Mouse (Mus musculus): ENCODE measurements around the gene Jund. TPM values are rescaled to one million over a fixed set of nuclear protein-coding genes. Genes with fewer than 3 reads are reported as not detected.
A peak's percentile ranks its signal among the peaks of the same experiment; 100 is the strongest.

The Jund gene
- 100 to 1,000 TPM; 149 to 190 (median 160) TPM for total RNA-seq (2022)

DNA sequence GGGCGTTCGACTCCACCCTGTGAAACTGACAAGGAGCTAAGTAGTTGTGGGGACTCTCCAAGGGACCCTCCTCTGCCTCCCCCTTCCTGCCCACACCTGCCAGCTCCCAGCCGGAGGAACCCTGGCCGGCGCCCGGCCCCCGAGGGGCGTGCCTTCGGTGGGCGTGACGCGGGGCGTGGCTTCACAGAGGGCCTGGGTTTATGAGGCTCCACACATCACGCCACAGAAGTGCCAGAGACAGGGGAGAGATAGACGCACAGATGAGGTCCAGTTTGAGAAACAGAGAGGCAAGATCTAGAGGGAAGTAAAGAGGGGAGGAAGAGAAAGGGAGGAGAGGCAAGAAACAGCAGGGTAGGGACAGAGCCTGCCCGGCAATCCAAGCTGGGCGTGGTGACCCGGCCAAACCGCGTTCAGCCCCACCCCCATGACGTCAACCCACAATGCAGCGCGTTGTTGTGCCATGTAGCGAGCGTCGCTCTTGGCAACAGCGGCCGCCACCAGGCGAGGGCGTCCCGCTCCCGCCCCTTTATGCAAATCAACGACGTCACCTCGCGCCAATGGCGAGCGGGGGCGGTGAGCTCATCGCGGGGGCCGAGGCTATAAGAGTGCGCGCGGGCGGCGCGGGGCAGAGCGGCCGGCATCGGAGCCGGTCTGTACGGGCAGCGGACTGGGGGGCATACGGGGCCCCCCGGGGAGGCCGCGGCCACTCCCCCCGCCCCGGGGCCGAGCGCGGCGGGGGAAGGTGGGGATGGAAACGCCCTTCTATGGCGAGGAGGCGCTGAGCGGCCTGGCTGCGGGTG lies at the start of gene Jund:
Gene Jund (plus strand): TSS at position 640 of the 800 bp plus-strand sequence.
- DNase-seq (ENCODE audit: low spot score in 2 of 2): peak; percentile 97 to 99

DNA sequence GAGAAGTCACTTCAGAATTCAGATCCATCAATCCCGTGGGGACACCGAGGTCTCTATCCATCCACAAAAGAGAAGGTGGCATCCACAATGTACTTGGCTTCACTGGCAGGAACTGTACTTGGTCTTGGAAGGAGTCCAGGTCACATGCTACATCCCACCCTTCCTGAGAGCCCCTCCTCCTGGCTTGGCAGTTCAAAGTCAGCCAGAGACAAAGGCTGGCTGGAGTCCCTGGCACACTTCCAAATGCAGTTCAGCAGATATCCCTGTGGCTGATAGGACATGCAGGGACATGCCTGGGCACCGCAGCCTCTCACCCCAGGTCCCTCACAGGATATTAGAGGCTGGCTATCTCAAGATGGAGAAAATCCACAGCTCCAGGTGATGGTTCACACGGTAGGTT lies 49.4 kb upstream of the Jund start:
- DNase-seq (ENCODE audit: low spot score in 2 of 2): no peak

DNA sequence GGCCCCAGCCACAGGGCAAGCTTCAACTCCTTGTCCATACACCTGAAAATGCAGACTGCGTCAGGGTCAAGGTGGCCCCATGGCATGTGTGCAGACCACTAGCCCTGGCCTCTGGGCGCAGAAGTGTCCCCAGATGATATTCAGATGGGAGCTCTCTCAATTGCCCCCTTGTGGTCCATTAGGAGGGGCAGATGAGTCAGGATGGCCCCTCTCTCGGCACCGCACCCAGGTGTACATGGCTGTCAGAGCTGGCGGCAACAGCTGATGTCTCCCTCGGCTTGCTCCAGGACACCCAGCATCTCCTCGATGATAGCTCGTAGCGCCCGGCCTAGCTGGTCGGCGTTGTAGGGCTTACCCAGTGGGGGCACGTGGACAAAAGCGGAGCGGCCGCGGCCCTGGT lies 48.4 kb upstream of the Jund start:
- DNase-seq (ENCODE audit: low spot score in 2 of 2): no peak

DNA sequence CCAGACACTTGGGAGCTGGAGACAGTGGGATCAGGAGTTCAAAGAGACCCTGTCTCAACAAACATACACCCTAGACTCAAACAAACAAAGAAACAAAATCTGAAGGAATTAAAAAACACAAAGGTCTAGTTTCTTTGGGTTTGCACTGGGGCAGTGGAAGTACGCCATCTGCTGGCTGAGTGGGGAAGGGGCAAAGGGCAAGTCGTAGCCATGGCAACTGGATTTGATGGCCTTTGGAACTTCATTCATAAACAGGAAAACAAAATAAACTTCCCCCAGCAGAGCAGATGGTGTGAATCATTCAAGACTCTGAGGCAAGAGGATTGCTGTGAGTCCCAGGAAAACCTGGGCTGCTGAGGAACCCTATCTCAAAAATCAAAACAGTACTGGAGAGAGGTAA lies 45.5 kb upstream of the Jund start:
- DNase-seq (ENCODE audit: low spot score in 2 of 2): no peak

- DNase-seq (ENCODE audit: low spot score in 2 of 2): no peak
Measured at GRCm38 (mm10) chr8:70654121-70654520, 44.6 kb upstream of the Jund start.

- no peak for DNase-seq (ENCODE audit: low spot score in 2 of 2)
Measured at GRCm38 (mm10) chr8:70655469-70655868, 43.3 kb upstream of the Jund start.

DNA sequence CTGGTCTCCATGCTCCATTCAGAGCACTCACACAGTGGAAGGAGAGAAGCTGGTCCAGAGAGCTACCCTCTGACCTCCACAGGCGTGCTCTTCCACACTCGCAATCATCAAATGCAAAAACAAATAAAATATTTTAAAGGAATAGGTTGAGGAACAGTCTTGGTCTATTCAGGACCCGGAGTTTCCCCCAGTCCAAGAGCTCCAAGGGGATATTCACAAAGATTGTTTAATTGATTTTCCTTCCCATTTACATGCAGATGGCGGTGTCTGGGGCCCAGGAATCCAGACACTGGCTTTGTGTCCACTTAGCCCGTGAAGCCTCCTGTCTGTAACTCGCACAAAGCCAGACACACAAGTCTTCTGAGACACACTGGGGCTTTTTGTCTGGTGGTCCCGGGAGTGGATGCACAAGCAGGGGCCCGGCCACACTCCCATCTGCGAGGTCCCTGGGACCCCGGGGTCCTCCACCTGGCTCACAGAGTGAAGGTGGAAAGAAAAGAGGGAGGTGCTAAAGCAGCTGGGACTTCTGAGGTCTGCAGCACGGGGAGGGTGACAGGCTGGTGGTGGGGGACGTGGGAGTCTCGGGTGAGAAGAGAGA lies 42.5 kb upstream of the Jund start:
- no peak for DNase-seq (ENCODE audit: low spot score in 2 of 2)

DNA sequence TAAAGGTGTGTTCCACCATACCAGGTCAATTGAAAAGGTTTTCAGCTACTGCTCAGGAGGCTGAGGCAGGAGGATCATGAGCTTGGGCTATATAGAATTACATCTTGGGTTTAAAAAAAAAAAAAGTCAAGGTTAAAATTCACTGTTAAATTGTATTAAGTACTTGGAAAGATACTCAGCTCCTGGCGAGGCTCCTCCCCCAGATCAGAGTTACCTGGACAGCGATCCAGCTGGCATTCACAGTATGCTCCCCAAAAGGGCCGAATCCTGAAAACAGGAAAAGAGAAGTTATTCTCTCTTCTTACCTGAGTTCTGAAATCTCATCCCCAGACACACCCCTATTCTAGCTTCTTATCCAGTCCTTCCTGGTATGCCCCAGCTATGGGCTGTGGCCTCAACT lies 41.5 kb upstream of the Jund start:
- no peak for DNase-seq (ENCODE audit: low spot score in 2 of 2)

DNA sequence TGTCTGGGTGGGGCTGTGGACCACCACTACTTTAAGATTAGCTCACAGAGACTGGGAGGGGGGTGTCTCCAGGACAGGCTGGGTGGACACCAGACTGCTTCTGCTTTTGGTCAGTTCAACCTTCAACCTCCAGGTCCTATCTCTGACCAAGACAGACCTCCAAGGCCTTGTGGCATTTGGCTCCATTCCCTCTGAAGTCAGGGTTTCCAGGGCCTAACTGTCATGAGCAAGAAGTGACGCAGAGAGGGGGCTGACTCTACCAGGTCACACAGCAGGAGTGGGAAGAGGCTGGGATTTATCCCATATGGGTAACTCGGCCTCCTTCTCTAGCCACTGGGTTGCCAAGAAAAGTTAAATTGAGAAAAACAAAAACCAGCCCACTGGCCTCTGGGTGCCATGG lies 41.0 kb upstream of the Jund start:
- no peak for DNase-seq (ENCODE audit: low spot score in 2 of 2)

- DNase-seq (ENCODE audit: low spot score in 2 of 2): no peak
Measured at GRCm38 (mm10) chr8:70658897-70659603, 39.7 kb upstream of the Jund start.

- peak; percentile 68 to 77 for DNase-seq (ENCODE audit: low spot score in 2 of 2)
Measured at GRCm38 (mm10) chr8:70659604-70660272, 39.0 kb upstream of the Jund start.

GRCm38 (mm10) chr8:70660273-70660725 lies 38.5 kb upstream of the Jund start, which contains the start of gene Pgpep1:
Gene Pgpep1, minus strand, starts transcription at chr8:70660388.
- DNase-seq (ENCODE audit: low spot score in 2 of 2): no peak

DNA sequence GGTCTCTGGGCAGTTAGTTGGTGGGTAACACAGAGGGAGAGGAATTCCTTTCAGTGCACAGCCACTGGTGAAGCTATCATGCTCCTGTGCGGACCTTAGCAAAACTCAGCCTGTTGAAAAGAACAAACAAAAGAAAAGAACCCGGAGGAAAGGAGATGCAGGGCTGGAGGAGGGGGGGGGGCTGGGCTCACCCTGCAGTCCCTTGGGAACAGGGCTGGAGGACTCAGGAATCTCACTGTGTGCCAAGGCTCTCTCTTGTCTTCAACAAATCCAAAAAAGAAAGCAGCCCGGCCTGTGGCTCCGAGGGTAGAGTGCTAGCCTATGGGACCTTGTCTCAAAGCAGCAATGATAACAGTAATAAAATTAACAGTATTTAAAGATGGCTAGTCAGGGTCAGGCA lies 35.1 kb upstream of the Jund start:
- no peak for DNase-seq (ENCODE audit: low spot score in 2 of 2)

DNA sequence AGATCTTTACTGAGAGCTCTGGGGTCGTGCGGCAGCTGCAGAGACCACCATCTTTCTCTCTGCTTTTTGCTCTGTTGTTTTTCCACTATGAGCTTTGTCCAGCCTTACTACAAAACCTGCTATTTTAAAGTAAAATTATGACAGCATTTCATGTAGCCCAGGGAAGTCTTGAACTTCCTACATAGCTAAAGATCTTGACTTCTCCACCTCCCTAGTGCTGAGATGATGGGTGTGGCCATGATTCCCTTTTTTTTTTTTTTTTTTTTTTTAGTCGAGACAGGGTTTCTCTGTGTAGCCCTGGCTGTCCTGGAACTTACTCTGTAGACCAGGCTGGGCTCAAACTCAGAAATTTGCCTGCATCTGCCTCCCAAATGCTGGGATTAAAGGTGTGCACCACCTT lies 34.1 kb upstream of the Jund start:
- DNase-seq (ENCODE audit: low spot score in 2 of 2): no peak

DNA sequence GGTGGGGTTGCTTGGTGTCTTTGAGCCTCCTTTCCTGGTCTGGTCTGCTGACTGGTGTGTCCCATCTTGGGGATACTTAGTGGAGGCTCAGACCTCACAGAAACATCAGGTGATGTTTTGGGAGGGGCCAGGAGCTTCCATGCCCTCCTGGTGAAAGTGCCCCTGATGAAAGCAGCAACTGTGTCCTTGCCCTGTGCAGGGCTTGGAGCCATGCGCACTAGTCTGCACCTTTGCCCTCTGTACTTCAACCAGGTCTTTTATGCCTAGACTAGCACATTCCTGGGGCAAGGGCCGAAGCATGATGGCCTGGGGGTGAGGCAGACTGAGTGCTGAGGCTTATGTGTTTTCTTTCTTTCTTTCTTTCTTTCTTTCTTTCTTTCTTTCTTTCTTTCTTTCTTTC lies 33.1 kb upstream of the Jund start:
- no peak for DNase-seq (ENCODE audit: low spot score in 2 of 2)

- peak; percentile 56 to 58 for DNase-seq (ENCODE audit: low spot score in 2 of 2)
Measured at GRCm38 (mm10) chr8:70667071-70667470, 31.7 kb upstream of the Jund start.

DNA sequence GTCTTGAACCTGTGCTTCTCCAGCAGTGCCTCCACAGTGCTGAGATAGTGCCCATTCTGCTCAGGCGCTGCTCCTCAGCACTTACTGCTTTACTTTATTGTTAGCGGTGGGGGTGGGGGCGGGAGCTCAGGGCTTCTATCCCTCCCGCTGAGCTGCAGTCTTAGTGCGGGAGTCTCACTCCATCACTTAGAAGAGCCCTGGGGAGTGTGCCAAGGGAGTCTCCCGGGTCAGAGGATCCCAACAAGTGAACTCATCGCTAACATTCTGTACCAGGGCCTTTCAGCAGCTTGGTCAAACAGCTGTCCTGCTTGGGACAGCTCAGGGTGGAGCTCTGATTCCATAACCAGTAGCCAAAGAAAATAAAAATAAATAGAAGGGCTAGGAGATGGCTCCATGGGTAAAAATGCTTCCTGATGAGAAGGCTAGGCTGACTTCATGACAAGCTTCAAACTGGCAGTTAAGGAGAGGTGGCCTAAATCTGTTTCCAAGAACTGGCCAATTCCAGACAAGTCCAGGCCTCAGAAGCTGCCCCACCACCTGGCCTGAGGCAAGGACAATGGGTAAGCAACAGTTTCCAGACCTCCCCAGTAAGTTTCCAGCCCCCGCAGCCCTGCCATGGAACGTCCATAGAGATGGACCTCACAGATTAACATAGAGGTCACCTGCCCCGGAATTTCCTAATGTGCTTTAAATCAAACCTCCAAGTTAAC lies 27.0 kb upstream of the Jund start:
- no peak for DNase-seq (ENCODE audit: low spot score in 2 of 2)

GRCm38 (mm10) chr8:70672325-70673078 lies 26.2 kb upstream of the Jund start:
- DNase-seq (ENCODE audit: low spot score in 2 of 2): no peak

DNA sequence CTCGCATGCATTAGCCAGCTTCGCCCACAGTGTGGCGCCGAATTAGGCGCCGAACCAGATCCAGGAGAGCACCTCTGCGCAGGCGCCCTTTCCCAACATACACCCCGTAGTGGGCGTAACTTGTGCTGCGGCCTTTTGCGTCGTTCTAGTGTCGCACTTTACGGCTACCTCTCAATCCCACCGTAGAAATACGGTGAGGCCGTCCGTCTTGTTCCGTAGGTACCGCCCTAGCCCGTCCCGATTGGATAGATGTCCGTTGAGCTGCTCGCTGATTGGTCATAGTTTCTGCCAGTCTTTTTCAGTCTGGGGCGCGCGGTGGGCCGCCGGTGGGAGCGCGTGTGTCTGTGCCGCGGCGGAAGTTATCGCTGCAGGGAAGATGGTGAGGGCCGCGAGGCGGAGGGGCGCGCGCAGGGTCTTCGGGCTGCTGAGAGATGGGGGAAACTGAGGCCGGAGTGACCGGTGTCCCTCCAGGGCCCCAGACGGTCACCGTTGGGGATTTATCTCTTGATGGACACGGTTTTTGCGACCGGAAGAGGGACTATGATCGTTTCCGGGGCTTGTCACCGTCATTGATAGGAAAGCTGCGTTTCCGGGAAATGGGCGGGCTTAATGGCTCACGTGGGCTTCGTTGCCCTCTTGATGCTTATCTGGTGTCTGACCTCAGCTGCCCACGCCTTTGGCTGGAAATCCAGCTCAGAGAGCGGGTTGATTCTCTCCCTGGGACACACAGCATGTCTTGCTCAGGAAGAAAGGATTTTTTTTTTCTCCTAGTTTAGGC lies 25.5 kb upstream of the Jund start, which contains the start of gene Lsm4:
Gene Lsm4 (plus strand): TSS at position 170 of the 778 bp plus-strand sequence.
- peak; percentile 98 to 99 for DNase-seq (ENCODE audit: low spot score in 2 of 2)
